Mouse (Mus musculus): ENCODE results near the gene Mbnl3. TPM values are rescaled to one million over a fixed set of nuclear protein-coding genes. Genes with fewer than 3 reads are reported as not detected.

Gene Mbnl3
- polyA plus RNA-seq, 1 experiment from 2014 or later, result 0.67 TPM

DNA sequence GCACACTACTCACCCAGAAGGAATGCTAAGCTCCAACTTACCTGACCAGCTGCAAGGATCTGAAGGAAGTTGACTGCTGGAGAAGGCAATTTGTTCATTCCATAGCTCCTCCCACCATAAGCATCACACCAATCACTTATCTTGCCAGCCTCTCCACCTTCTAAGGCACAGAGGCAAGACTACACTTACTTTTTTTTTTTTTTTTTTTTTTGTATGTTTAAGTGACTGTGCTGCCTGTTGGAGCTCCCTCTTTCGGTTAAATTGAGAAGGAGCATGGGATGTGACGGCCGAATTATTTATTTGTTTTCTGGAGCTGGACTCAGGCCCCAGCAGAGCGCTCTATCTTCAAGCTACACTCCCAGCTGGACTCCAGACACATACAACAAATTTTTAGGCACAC, 60.0 kb downstream of the Mbnl3 start:
- H3K27ac ChIP-seq (replicated peaks), result no peak overlapping the region
- no peak for ATAC-seq (ENCODE audit: low FRiP score)
- H3K4me1 ChIP-seq, result no peaks in the 10 kb centered on the region
- WGBS, result 35% methylated on average over 4 of the region's 4 CpGs
- no peaks in the 10 kb centered on the region for H3K9me3 ChIP-seq (replicated peaks)
- no peak overlapping the region for H3K4me2 ChIP-seq
- H3K4me3 ChIP-seq (replicated peaks), result no peak overlapping the region
- no peaks in the 10 kb centered on the region for H3K27me3 ChIP-seq (replicated peaks)
- no peak overlapping the region for H3K9ac ChIP-seq (replicated peaks)
- H3K36me3 ChIP-seq, result no peaks in the 10 kb centered on the region

DNA sequence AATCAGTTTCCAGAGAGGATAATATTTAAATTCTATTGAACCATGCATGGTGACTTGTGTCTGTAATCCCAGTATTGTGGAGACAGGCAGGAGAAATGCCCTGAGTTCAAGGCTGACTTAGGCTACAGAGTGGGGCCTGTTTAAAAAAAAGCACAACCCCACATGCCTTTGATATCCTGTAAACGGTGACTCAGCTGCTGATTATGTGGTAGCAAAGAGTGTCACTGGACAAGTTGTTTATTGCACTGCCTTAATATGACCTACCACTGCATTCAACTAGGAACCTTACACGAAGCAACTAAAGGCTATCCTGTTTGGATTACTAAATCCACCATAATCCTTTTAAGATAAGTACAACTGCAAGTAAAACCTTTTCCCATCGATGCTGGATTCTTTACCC, 66.3 kb downstream of the Mbnl3 start:
- Histone ChIP-seq H3K4me1 (no peaks in the 10 kb centered on the region), H3K36me3 (no peaks in the 10 kb centered on the region), H3K4me3 (replicated peaks) (no peak overlapping the region), H3K27me3 (replicated peaks) (no peaks in the 10 kb centered on the region), H3K9me3 (replicated peaks) (no peaks in the 10 kb centered on the region), H3K9ac (replicated peaks) (no peak overlapping the region), H3K4me2 (no peak overlapping the region), H3K27ac (replicated peaks) (no peak overlapping the region)
- ATAC-seq (ENCODE audit: low FRiP score), result no peak
- 71% methylated on average over 3 of the region's 3 CpGs for WGBS

DNA sequence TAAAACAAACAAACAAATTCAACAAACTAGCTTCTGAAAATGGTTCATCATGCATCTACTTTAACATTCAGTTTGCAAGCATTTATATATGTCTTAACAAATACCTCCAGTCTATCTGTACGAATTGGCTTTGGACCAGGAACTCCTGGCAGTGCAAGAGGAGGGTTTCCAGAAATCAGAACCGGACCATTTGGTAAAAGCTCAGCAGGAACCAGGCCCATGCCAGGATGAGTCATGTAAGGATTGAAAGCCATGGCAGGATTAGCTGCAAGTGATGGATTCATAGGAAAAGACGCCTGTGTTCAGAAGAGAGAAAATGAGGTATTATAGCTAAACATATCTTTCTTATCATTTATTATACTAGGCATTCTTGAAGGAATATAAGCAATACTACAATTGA, 75.0 kb downstream of the Mbnl3 start:
- Histone ChIP-seq H3K9me3 (replicated peaks) (no peaks in the 10 kb centered on the region), H3K27me3 (replicated peaks) (no peaks in the 10 kb centered on the region), H3K36me3 (no peaks in the 10 kb centered on the region), H3K27ac (replicated peaks) (no peak overlapping the region), H3K4me2 (no peak overlapping the region), H3K4me1 (no peaks in the 10 kb centered on the region), H3K9ac (replicated peaks) (no peak overlapping the region), H3K4me3 (replicated peaks) (no peak overlapping the region)
- ATAC-seq (ENCODE audit: low FRiP score), result no peak
- WGBS, result 76% methylated on average over 3 of the region's 3 CpGs

DNA sequence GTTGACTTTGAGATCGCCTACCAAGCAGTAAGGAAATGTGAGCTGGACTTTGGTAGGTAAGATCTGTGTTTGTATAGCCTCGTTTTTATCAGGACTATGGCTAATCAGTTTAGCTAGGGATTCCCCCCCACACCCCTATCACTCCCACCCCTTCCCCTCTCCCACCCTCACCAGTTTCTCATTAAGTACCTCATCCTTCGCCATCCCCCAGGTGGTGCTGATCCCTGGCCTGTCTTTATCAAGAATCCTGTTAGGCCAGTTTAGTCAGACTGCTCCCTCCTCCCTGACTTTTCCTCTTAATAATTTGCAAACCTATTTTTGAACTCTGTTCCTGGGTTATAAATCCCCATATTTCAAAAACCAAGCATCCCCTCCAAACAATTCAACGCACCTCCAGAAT, 103.6 kb downstream of the Mbnl3 start:
- no peaks in the 10 kb centered on the region for H3K9me3 ChIP-seq (replicated peaks)
- no peaks in the 10 kb centered on the region for H3K36me3 ChIP-seq
- H3K4me1 ChIP-seq, result no peaks in the 10 kb centered on the region
- H3K4me3 ChIP-seq (replicated peaks), result no peak overlapping the region
- H3K27ac ChIP-seq (replicated peaks), result no peak overlapping the region
- no peak overlapping the region for H3K4me2 ChIP-seq
- no peak for ATAC-seq (ENCODE audit: low FRiP score)
- WGBS, result 81% methylated on average over 4 of the region's 4 CpGs
- H3K27me3 ChIP-seq (replicated peaks), result no peaks in the 10 kb centered on the region
- no peak overlapping the region for H3K9ac ChIP-seq (replicated peaks)

DNA sequence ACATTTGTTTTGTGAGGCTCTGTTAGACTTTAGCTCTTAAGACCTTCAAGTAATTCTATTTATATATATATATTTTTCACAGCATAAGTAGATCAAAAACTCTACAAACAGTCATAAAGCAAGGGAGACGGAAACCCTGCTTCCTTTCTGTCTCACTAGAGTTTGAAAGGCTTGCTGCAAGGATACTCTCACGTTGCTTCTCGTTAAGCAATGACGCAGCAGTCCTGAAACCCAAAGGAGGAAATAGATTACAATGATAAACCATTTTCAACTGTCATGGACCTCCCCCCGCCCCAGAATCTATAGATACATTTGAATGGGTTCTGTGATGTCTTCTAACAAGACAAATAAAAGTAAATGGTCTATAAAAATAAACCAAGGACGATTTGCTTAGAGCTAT, 121.4 kb downstream of the Mbnl3 start:
- Histone ChIP-seq H3K9me3 (replicated peaks) (no peaks in the 10 kb centered on the region), H3K9ac (replicated peaks) (no peak overlapping the region), H3K27ac (replicated peaks) (no peak overlapping the region), H3K4me2 (no peak overlapping the region), H3K4me3 (replicated peaks) (no peak overlapping the region), H3K4me1 (no peaks in the 10 kb centered on the region), H3K27me3 (replicated peaks) (no peaks in the 10 kb centered on the region), H3K36me3 (no peaks in the 10 kb centered on the region)
- 72% methylated on average over 6 of the region's 6 CpGs for WGBS
- ATAC-seq (ENCODE audit: low FRiP score), result no peak

DNA sequence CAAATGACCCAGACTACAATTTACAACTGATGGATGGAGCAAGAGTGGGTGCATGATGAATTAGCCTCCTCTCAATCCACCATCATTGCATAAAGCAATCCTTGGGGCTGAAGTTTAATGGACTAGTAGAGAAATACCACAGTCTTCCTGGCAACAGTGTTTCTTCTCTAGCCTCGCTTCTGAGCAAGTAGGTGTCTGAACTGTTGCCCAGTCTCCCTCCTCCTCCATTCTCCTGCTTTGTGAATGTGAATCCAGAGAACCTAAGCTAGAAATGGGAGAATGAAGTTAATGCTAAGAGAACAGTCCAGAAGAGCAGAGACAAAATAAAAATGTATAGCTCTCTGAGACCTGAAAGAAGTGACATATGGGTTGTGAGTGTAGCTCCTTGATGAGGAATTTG, 122.1 kb downstream of the Mbnl3 start:
- Histone ChIP-seq H3K9ac (replicated peaks) (no peak overlapping the region), H3K27me3 (replicated peaks) (no peaks in the 10 kb centered on the region), H3K27ac (replicated peaks) (no peak overlapping the region), H3K4me2 (no peak overlapping the region), H3K4me1 (no peaks in the 10 kb centered on the region), H3K36me3 (no peaks in the 10 kb centered on the region), H3K9me3 (replicated peaks) (no peaks in the 10 kb centered on the region), H3K4me3 (replicated peaks) (no peak overlapping the region)
- 86% methylated on average over 1 of the region's 1 CpGs for WGBS
- ATAC-seq (ENCODE audit: low FRiP score), result no peak

DNA sequence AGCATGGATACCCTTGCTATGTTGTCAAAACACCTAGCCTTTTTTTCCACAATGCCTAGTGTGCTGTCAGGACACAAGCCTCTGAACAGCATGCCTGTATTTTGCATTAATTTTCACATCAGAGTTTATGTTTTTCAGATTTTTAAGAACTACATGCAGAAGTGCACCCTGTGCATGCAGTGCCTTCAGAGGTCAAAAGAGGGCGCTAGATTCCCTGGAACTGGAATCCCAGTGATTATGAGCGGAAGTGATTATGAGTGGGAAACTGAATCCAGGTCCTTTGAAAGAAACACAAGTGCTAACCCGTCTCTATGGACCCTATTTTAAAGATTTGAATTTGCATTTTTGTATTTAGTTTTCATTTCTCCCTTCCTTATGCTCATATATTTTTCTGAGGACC, 129.6 kb downstream of the Mbnl3 start:
- Histone ChIP-seq H3K4me1 (no peaks in the 10 kb centered on the region), H3K36me3 (no peaks in the 10 kb centered on the region), H3K27me3 (replicated peaks) (no peaks in the 10 kb centered on the region), H3K4me2 (no peak overlapping the region), H3K4me3 (replicated peaks) (no peak overlapping the region), H3K9me3 (replicated peaks) (no peaks in the 10 kb centered on the region), H3K27ac (replicated peaks) (no peak overlapping the region), H3K9ac (replicated peaks) (no peak overlapping the region)
- no peak for ATAC-seq (ENCODE audit: low FRiP score)
- 32% methylated on average over 3 of the region's 3 CpGs for WGBS

Small RNA genes lying within 50 kb of the gene (microRNA-seq; reads per million reads assigned to microRNA genes)
- not detected for gene Gm23417

Other genes starting within 250 kb of the Mbnl3 start
- 11.0 and 12.7 TPM in 2 replicates for gene Rap2c, start 188.5 kb downstream of the Mbnl3 start, polyA plus RNA-seq (2015; fragmentation: Nextera tagmentation; extraction: Ambion mirVana)

Measured in neural tube, embryonic 15.5 days (tissue).